Mouse (Mus musculus): Measurements from ENCODE around the gene Brd2.

- TF ChIP-seq MAFK (IDR thresholded peaks at IDR 0.05; ENCODE audit: insufficient read depth, low read depth, low read length), result no peak
- TF ChIP-seq HCFC1 (IDR thresholded peaks at IDR 0.05; ENCODE audit: borderline replicate concordance, insufficient read depth, low read length), result no peak
- no peak for TF ChIP-seq CHD2 (IDR thresholded peaks at IDR 0.05; ENCODE audit: low read depth, low read length)
Measured at GRCm38 (mm10) chr17:34128944-34129791, 6.7 kb upstream of the Brd2 start.

Data from ES-E14 (cell line).